Mouse (Mus musculus) midbrain, embryonic 10.5 days (tissue): ENCODE measurements around the gene Ints3. TPM values are rescaled to one million over a fixed set of nuclear protein-coding genes. Genes with fewer than 3 reads are reported as not detected.
A peak's percentile ranks its signal among the peaks of the same experiment; 100 is the strongest.

Experiments used
- DNase-seq: peaks from one replicate; pipeline ENCODE4 v3.0.0-alpha.2; 2017; ENCODE audit warnings: low spot score
- H3K27ac ChIP-seq: fragments of 300-500 bp; sonication (generic); replicated peaks from 2 replicates; pipeline ENCODE4 v1.5.1; 2016; ENCODE audit warnings: mild to moderate bottlenecking
- H3K27me3 ChIP-seq: fragments of 300-500 bp; sonication (generic); 2 replicates; pipeline ENCODE4 v1.6.1; 2016; ENCODE audit warnings: low read depth, mild to moderate bottlenecking; ENCODE audit not compliant: poor library complexity, severe bottlenecking
- H3K36me3 ChIP-seq: fragments of 300-500 bp; sonication (generic); 2 replicates; pipeline ENCODE4 v1.6.1; 2016; ENCODE audit warnings: mild to moderate bottlenecking, moderate library complexity
- H3K4me1 ChIP-seq: fragments of 300-500 bp; sonication (generic); 2 replicates; pipeline ENCODE4 v1.6.1; 2016
- H3K4me3 ChIP-seq: fragments of 300-500 bp; sonication (generic); 2 replicates; pipeline ENCODE4 v1.5.1; 2016; ENCODE audit warnings: mild to moderate bottlenecking, moderate library complexity
- H3K9me3 ChIP-seq: fragments of 300-500 bp; sonication (generic); replicated peaks from 2 replicates; pipeline ENCODE4 v1.6.1; 2016; ENCODE audit warnings: mild to moderate bottlenecking
- WGBS: fragments of 180-500 bp; shearing (Covaris S2); methylation state at CpG from one replicate; pipeline ENCODE4 v1.1.7; 2016; 5-methylcytosine and 5-hydroxymethylcytosine counted together
- polyA plus RNA-seq: library from polyadenylated mRNA; unstranded; fragments of >200 nt; fragmentation: Nextera tagmentation; extraction: Ambion mirVana; gene quantifications from 2 replicates; pipeline ENCODE4 v1.2.1, GENCODE M21; 2016

Ints3 gene
- 36.2 and 36.9 TPM in 2 replicates for polyA plus RNA-seq

DNA sequence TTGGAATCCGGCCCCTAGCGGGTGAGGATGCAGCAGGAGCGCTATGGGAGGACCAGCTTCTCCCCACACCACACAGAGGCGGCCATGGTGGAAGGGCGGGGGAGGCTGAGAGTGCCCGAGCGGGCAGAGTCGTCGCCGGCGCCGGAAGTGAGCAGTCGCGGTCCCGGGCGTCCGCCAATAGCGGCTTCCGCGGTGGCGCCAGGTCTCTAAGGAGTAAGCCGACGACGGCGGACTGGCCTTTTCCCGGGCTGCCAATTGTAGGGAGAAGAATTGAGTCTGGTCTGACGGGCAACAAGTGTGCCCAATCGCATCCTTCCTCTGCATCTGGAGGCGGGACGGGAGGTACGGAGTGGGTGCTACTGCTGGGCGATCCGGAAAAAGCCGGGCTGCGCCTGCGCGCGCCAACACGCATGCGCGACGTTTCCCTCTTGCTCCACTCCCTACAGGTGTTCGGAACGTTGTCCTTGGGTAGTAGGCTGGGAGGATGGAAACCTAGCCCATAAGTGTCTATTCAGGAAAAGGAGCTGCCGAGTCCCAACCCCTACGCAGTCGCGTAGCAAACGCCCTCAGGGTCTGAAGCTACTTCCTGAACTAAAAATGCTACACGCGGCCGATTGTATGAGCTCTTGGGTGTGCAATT, at the start of gene Ints3:
Gene Ints3, minus strand, starts transcription at position 242 of the 640 bp plus-strand sequence.
- H3K4me3 ChIP-seq, result peak within 1 kb of the TSS; percentile 64
- peaks cover 25% of the 10 kb centered on the region for H3K36me3 ChIP-seq
- H3K4me1 ChIP-seq, result peaks cover 32% of the 10 kb centered on the region
- DNase-seq, result peak; percentile 98
- no peaks in the 10 kb centered on the region for H3K27me3 ChIP-seq
- under 1% methylated on average over 52 of the region's 52 CpGs for WGBS
- H3K9me3 ChIP-seq, result no peaks in the 10 kb centered on the region
- peak within 1 kb of the TSS; percentile 97 for H3K27ac ChIP-seq

DNA sequence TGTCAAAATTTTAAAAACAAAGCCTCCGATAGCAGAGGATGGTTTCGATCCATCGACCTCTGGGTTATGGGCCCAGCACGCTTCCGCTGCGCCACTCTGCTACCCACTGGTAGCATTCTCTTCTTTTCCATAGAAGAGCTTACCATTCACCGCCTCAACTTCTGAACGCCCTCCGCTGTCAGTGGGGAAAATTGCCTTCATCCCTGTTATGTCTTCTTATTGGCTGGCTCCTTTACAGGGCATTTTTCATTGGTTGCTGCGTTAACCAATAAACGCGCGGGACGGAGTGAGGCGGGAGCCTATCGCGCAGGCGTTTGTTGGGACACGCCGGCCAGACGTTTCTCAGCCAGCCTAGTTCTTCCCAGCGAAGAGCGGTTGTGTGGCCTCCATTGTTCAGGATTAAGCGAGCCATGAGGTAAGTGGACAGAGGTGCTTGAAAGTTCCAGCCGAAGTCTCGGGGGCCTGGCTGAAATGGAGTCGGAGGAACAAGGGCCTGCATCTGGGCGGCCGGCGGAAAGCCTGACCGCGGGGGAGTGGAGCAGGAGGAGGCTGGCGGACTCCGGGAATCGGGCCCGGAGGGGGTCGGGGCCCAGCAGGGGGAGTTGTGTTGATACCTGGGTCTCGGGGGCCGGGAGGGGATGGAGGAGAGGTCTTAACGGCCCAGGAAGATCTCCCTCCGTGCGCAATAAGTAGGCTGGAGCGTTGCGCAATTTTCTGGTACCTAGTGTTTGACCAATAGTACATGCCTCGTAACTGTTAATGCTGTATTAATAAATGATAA, 42.6 kb upstream of the Ints3 start, which contains the start of gene Ilf2:
Gene Ilf2, plus strand, starts transcription at position 296 of the 781 bp plus-strand sequence.
- under 1% methylated on average over 45 of the region's 45 CpGs for WGBS
- peaks cover 39% of the 10 kb centered on the region for H3K36me3 ChIP-seq
- DNase-seq, result peak; percentile 97

DNA sequence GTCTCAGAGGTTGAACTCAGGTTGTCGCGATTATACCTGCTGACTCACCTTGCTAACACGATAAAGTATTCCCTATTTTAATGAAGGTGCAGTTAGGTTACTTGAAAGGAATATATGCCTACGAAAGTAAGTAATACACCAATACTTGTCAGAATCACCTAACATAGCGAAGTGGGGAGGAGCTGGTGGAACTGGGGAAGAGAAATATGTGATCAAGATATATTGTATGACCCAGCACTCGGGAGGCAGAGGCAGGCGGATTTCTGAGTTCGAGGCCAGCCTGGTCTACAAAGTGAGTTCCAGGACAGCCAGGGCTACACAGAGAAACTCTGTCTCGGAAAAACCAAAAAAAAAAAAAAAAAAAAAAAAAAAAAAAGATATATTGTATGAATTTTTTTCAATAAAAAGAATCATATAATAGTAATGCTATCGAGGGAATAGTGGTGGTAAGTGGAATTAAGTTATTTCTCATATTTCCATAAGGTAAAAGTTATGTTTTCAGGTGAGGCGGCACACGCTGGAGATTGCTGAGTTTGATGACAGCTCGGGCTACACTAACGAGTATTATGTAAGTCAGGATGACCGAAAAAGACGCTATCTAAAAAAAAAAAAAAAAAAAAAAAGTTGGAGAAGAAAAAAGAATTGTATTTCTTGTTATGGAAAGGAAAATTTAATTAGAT, 41.9 kb upstream of the Ints3 start:
- Histone ChIP-seq H3K27ac (no peak overlapping the region), H3K36me3 (peaks cover 32% of the 10 kb centered on the region), H3K9me3 (no peaks in the 10 kb centered on the region), H3K4me3 (peak overlapping the region; percentile 36), H3K4me1 (peaks cover 10% of the 10 kb centered on the region), H3K27me3 (no peaks in the 10 kb centered on the region)
- WGBS, result 43% methylated on average over 16 of the region's 16 CpGs
- no peak for DNase-seq

More for the DNA sequence above, 42.6 kb upstream of the Ints3 start, which contains the start of gene Ilf2:
- H3K9me3 ChIP-seq, result no peaks in the 10 kb centered on the region
- peaks cover 10% of the 10 kb centered on the region for H3K4me1 ChIP-seq
- H3K4me3 ChIP-seq, result peak within 1 kb of the TSS; percentile 94
- peak within 1 kb of the TSS; percentile 99 for H3K27ac ChIP-seq
- H3K27me3 ChIP-seq, result no peaks in the 10 kb centered on the region

- Histone ChIP-seq H3K36me3 (peaks cover 1% of the 10 kb centered on the region), H3K4me1 (peaks cover 6% of the 10 kb centered on the region), H3K4me3 (no peak overlapping the region), H3K27me3 (no peaks in the 10 kb centered on the region), H3K9me3 (no peaks in the 10 kb centered on the region), H3K27ac (no peak overlapping the region)
- 35% methylated on average over 3 of the region's 3 CpGs for WGBS
- no peak for DNase-seq
Measured at GRCm38 (mm10) chr3:90472213-90472612, 38.8 kb upstream of the Ints3 start.

DNA sequence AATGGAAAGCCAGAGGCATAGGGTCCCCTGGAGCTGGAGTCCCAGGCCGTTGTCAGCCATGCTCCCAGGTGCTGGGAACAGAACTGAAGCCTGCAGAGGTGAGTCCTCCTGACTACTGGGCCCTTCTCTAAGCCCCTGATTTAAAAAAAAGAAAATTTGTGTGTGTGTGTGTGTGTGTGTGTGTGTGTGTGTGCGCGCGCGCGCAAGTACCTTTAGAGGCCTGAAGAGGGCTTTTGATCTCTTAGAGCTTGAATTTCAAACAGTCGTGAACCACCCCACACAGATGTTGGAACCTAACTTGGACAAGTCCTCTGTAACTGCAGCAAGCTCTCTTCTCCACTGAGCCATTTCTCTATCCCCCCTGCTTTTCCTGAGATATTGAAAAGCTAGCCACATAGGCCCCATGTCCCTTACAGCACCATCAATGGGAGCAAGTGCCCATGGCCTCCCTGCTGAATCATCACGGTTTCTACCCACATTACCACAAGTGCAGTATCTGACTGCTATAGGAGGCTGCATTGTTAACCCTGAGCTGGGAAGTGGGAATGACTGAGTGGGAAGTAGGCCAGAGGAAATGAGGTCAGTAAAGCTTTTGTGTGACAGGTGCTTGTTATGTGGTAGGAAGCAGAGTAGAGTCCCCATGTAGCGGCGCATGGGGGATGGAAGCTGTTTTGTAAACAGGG, 34.3 kb upstream of the Ints3 start:
- no peak overlapping the region for H3K4me3 ChIP-seq
- 93% methylated on average over 10 of the region's 10 CpGs for WGBS

GRCm38 (mm10) chr3:90466311-90466766, 32.9 kb upstream of the Ints3 start:
- Histone ChIP-seq H3K9me3 (no peaks in the 10 kb centered on the region), H3K27ac (no peak overlapping the region), H3K36me3 (no peaks in the 10 kb centered on the region), H3K4me1 (peaks cover 22% of the 10 kb centered on the region), H3K27me3 (peaks cover 55% of the 10 kb centered on the region), H3K4me3 (peak overlapping the region; percentile 50)
- peak; percentile 66 for DNase-seq
- under 1% methylated on average over 15 of the region's 15 CpGs for WGBS

More for the DNA sequence above, 34.3 kb upstream of the Ints3 start:
- H3K27ac ChIP-seq, result no peak overlapping the region
- DNase-seq, result no peak
- H3K9me3 ChIP-seq, result no peaks in the 10 kb centered on the region
- H3K4me1 ChIP-seq, result peaks cover 22% of the 10 kb centered on the region
- peaks cover 41% of the 10 kb centered on the region for H3K27me3 ChIP-seq
- H3K36me3 ChIP-seq, result no peaks in the 10 kb centered on the region

DNA sequence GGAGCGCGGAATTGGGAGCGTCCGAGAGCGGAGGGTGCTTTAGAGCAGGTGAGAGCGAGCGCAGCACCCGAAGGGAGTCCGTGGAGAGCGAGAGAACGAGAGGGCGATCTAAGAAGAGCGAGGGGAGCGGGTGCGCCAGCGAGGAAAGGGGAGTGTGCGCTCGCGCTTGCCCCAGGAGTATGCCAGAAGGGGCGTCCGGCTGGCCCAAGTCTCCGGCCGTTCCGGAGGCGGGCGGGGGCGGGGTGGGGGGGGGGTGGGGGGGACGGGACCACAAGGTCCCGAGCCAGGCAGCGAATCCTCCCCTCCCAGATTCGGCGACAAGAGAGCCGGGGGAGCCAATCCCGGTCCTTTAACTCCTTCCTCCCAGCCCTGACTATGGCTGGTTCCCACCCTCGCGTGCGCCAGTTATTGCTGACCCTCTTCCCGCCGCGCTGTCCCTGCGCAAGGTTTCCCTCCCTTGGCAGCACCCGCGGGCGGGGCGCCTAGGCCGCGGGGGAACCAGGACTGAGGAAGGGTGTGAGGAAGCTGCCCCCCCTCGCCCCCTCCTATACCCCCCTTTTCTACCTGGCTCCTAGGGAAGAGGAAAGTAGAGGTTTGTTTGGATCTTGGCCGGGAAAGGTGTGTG, 32.4 kb upstream of the Ints3 start, which contains the start of gene Npr1:
Gene Npr1, minus strand, starts transcription at position 181 of the 625 bp plus-strand sequence.
- Histone ChIP-seq H3K27me3 (peaks cover 61% of the 10 kb centered on the region), H3K36me3 (no peaks in the 10 kb centered on the region), H3K9me3 (no peaks in the 10 kb centered on the region), H3K4me1 (peaks cover 22% of the 10 kb centered on the region), H3K4me3 (peak within 1 kb of the TSS; percentile 50), H3K27ac (no peak within 1 kb of the TSS; the same call in 1 of the 2 replicates)
- DNase-seq, result peak; percentile 57
- WGBS, result under 1% methylated on average over 39 of the region's 49 CpGs

GRCm38 (mm10) chr3:90465081-90465685, 31.8 kb upstream of the Ints3 start:
- Histone ChIP-seq H3K9me3 (no peaks in the 10 kb centered on the region), H3K27me3 (peaks cover 67% of the 10 kb centered on the region), H3K4me1 (peaks cover 22% of the 10 kb centered on the region), H3K4me3 (peak overlapping the region; percentile 50), H3K36me3 (no peaks in the 10 kb centered on the region), H3K27ac (no peak overlapping the region; the same call in 1 of the 2 replicates)
- WGBS, result 2% methylated on average over 75 of the region's 75 CpGs
- DNase-seq, result peak; percentile 57

DNA sequence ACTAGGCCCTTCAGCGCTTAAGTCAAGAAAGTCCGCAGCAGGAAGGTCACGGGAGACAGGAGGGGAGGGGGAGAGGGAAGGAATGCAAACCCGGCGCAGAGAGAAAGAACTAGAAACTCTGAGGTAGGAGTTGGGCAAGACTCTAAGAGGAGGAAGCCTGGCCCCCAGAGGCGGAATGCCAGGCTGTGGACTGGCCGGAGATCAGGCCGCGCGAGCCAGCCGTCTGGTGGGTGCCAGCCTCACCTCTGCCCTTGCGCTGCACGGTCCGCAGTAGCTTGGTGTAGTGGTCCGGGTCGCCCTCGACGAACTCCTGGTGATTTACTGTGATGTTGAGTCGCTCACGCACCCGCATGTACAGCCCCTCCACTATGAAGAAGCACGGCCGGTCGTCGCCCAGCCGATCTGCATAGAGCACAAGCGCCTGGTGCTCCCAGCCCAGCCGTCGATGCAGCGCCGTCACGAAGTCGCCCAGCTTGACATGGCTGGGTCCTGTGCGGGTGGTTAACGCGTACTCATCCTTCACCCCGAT, 31.2 kb upstream of the Ints3 start:
- DNase-seq, result peak; percentile 33
- Histone ChIP-seq H3K9me3 (no peaks in the 10 kb centered on the region), H3K36me3 (no peaks in the 10 kb centered on the region), H3K4me3 (peak overlapping the region; percentile 50), H3K27me3 (peaks cover 73% of the 10 kb centered on the region), H3K4me1 (peaks cover 22% of the 10 kb centered on the region), H3K27ac (no peak overlapping the region; the same call in 1 of the 2 replicates)
- 11% methylated on average over 37 of the region's 37 CpGs for WGBS

- Histone ChIP-seq H3K4me3 (no peak overlapping the region), H3K9me3 (no peaks in the 10 kb centered on the region), H3K36me3 (no peaks in the 10 kb centered on the region), H3K4me1 (peaks cover 22% of the 10 kb centered on the region), H3K27ac (no peak overlapping the region), H3K27me3 (peaks cover 77% of the 10 kb centered on the region)
- 25% methylated on average over 7 of the region's 7 CpGs for WGBS
- DNase-seq, result no peak
Measured at GRCm38 (mm10) chr3:90462579-90462978, 29.2 kb upstream of the Ints3 start.

DNA sequence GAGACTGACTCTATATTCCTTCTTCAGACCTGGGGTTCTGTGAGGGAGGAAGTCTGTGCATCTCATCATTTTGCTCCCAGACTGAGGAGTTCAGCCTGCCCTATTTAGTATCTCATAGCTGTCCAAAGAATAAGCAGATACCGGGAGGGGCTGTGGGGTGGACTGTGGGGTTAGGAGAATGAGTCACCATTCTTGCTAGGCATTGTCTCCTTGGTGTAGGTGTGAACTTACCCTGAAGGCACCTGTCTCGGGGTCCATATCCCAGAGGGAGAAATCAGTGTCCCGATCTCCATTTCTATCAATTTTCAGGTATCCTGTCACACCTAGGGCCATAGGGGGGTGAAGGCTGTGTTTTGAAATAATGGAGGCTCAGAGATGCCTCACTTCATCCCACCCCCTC, 28.5 kb upstream of the Ints3 start:
- H3K27me3 ChIP-seq, result peaks cover 76% of the 10 kb centered on the region
- no peaks in the 10 kb centered on the region for H3K36me3 ChIP-seq
- no peak overlapping the region for H3K4me3 ChIP-seq
- no peaks in the 10 kb centered on the region for H3K9me3 ChIP-seq
- 92% methylated on average over 3 of the region's 3 CpGs for WGBS
- H3K4me1 ChIP-seq, result peaks cover 22% of the 10 kb centered on the region
- no peak for DNase-seq
- H3K27ac ChIP-seq, result no peak overlapping the region
